Mouse (Mus musculus) hindbrain, embryonic 14.5 days (tissue): ENCODE data around the gene Col6a6. TPM values are rescaled to one million over a fixed set of nuclear protein-coding genes. Genes with fewer than 3 reads are reported as not detected.
A peak's percentile ranks its signal among the peaks of the same experiment; 100 is the strongest.

Experiments used
- ATAC-seq: fragments of 200-750 bp; cut with Nextera tagmentation; 2 replicates; pipeline ENCODE4 v1.8.0; 2017; ENCODE audit warnings: moderate number of reproducible peaks, mild to moderate bottlenecking, moderate TSS enrichment, moderate library complexity; ENCODE audit not compliant: low FRiP score
- DNase-seq: peaks from one replicate; pipeline ENCODE4 v3.0.0-alpha.2; 2015; ENCODE audit warnings: low spot score
- H3K27ac ChIP-seq: fragments of 300-500 bp; sonication (generic); 2 replicates; pipeline ENCODE4 v1.5.1; 2014; ENCODE audit warnings: mild to moderate bottlenecking, moderate library complexity
- H3K27me3 ChIP-seq: fragments of 300-500 bp; sonication (generic); 2 replicates; pipeline ENCODE4 v1.6.1; 2014; ENCODE audit warnings: mild to moderate bottlenecking, low read length, mixed read lengths; ENCODE audit not compliant: control insufficient read depth, insufficient read depth
- H3K36me3 ChIP-seq: fragments of 300-500 bp; sonication (generic); replicated peaks from 2 replicates; pipeline ENCODE4 v1.6.1; 2014; ENCODE audit not compliant: control insufficient read depth, insufficient read depth
- H3K4me1 ChIP-seq: fragments of 300-500 bp; sonication (generic); replicated peaks from 2 replicates; pipeline ENCODE4 v1.6.1; 2014; ENCODE audit warnings: antibody characterized with exemption, low read length, mixed read lengths; ENCODE audit not compliant: control insufficient read depth, insufficient read depth
- H3K4me2 ChIP-seq: fragments of 300-500 bp; sonication (generic); replicated peaks from 2 replicates; pipeline ENCODE4 v1.6.1; 2014; ENCODE audit warnings: mild to moderate bottlenecking, moderate library complexity
- H3K4me3 ChIP-seq: fragments of 300-500 bp; sonication (generic); replicated peaks from 2 replicates; pipeline ENCODE4 v1.5.1; 2014; ENCODE audit warnings: mild to moderate bottlenecking, low read length
- H3K9ac ChIP-seq: fragments of 300-500 bp; sonication (generic); 2 replicates; pipeline ENCODE4 v1.6.1; 2014
- H3K9me3 ChIP-seq: fragments of 300-500 bp; sonication (generic); 2 replicates; pipeline ENCODE4 v1.6.1; 2016; ENCODE audit warnings: low read length; ENCODE audit not compliant: control insufficient read depth
- WGBS: fragments of 180-500 bp; shearing (Covaris S2); extraction: QIAGEN DNeasy Blood & Tissue Kit; methylation state at CpG from one replicate; pipeline ENCODE4 v1.1.7; 2014; 5-methylcytosine and 5-hydroxymethylcytosine counted together
- polyA plus RNA-seq: library from polyadenylated mRNA; unstranded; fragments of >200 nt; fragmentation: Nextera tagmentation; extraction: Ambion mirVana; gene quantifications from 2 replicates; pipeline ENCODE4 v1.2.1, GENCODE M21; 2014

Col6a6 gene
- 0.11 and 0.17 TPM in 2 replicates for polyA plus RNA-seq

DNA sequence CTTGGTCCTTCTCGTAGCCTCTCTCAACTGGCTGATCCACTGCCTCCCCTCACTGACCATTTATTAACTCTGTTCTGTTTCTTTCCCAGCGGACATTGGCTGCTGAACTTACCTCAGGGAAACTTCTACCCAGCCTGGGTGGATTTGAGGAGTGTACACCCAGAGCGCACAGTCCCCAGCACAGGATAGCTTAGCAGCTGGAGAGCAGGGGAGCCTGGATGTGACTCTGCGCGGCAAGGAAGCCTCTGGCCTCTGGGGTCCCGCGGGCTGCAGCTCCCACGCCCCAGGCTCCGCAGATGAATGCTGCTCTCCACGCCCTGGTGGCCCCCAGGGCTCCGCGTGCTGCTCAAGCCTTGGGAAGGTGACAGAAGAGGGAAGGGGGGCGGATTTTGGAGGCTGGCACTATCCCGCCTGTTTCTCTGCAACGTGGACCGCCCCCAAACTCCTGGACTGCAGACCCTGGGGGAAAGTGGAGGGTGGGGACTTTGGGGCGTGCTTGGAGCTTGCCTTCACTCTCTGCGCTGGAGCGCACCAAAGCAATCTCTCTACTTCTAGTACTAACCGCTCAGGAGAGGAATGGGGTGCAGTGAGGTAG is at the start of gene Col6a6:
Gene Col6a6 (minus strand): TSS at position 370 of the 595 bp plus-strand sequence.
- Histone ChIP-seq H3K9ac (no peak within 1 kb of the TSS), H3K4me3 (no peak within 1 kb of the TSS), H3K4me2 (peak within 1 kb of the TSS; percentile 28), H3K9me3 (no peaks in the 10 kb centered on the region), H3K27ac (no peak within 1 kb of the TSS), H3K27me3 (no peaks in the 10 kb centered on the region; the same call in 1 of the 2 replicates), H3K4me1 (0 out of 2 replicates have a peak, but pooled peaks cover 9% of the 10 kb centered on the region), H3K36me3 (no peaks in the 10 kb centered on the region)
- WGBS, result 17% methylated on average over 20 of the region's 20 CpGs
- no peak for ATAC-seq
- no peak for DNase-seq

- H3K9ac ChIP-seq, result no peak overlapping the region
- WGBS, result 91% methylated on average over 4 of the region's 4 CpGs
- no peaks in the 10 kb centered on the region for H3K27me3 ChIP-seq
- no peaks in the 10 kb centered on the region for H3K36me3 ChIP-seq
- ATAC-seq (no peak), DNase-seq (no peak)
- H3K4me1 ChIP-seq, result no peaks in the 10 kb centered on the region
- H3K4me2 ChIP-seq, result no peak overlapping the region
- H3K4me3 ChIP-seq, result no peak overlapping the region
- no peak overlapping the region for H3K27ac ChIP-seq
- no peaks in the 10 kb centered on the region for H3K9me3 ChIP-seq
Observed at GRCm38 (mm10) chr9:105876124-105876523, 48.2 kb upstream of the Col6a6 start.

GRCm38 (mm10) chr9:105871643-105872042 is 43.7 kb upstream of the Col6a6 start:
- Histone ChIP-seq H3K27me3 (no peaks in the 10 kb centered on the region), H3K27ac (no peak overlapping the region), H3K4me3 (no peak overlapping the region), H3K4me2 (no peak overlapping the region), H3K4me1 (no peaks in the 10 kb centered on the region), H3K9ac (no peak overlapping the region), H3K9me3 (no peaks in the 10 kb centered on the region), H3K36me3 (no peaks in the 10 kb centered on the region)
- ATAC-seq, result no peak
- WGBS, result 80% methylated on average over 14 of the region's 14 CpGs
- no peak for DNase-seq

DNA sequence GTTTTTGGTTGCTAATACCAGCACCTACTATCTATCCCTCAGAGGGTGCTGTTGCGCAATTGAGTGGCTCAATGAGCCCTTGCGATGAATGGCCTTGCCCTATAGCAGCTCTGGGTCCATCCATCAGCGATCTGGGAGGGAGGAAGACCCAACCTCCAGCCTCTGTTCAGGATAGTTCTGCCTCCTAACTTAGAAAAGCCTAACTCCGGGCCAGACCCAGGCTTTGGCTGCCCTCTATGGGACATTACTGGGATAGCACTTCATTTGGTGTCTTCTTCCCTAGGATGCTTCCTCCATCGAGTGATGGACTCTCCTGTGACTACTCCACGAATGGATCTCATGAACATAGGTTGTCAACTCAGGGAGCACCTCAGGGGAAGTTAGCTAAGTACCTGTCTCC is 29.8 kb upstream of the Col6a6 start:
- 12% methylated on average over 6 of the region's 6 CpGs for WGBS
- H3K4me2 ChIP-seq, result no peak overlapping the region

DNA sequence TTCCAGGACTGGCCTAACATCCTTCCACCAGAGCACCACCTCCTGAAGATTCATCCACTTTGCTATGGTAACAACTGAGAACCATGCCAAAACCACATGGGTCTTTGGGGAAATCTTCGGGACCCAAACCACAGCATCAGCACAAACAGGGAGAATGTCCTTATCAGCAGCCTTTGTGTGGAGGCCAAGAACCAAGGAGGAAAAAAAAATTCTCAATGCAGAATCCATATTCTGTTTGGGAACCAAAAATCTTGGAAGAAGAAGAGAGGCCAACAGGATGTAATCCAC is 24.8 kb upstream of the Col6a6 start:
- Histone ChIP-seq H3K36me3 (no peaks in the 10 kb centered on the region), H3K9me3 (no peaks in the 10 kb centered on the region), H3K27me3 (no peaks in the 10 kb centered on the region), H3K27ac (no peak overlapping the region), H3K4me3 (no peak overlapping the region), H3K4me2 (no peak overlapping the region), H3K9ac (no peak overlapping the region), H3K4me1 (no peaks in the 10 kb centered on the region)
- DNase-seq (no peak), ATAC-seq (no peak)
- 84% methylated on average over 1 of the region's 1 CpGs for WGBS

More for the DNA sequence above, 29.8 kb upstream of the Col6a6 start:
- no peaks in the 10 kb centered on the region for H3K27me3 ChIP-seq
- no peaks in the 10 kb centered on the region for H3K9me3 ChIP-seq
- no peak overlapping the region for H3K9ac ChIP-seq
- no peak overlapping the region for H3K27ac ChIP-seq
- DNase-seq (peak; percentile 88), ATAC-seq (peak; percentile 57; the same call in 1 of the 2 replicates)
- no peaks in the 10 kb centered on the region for H3K36me3 ChIP-seq
- H3K4me3 ChIP-seq, result no peak overlapping the region
- no peaks in the 10 kb centered on the region for H3K4me1 ChIP-seq

GRCm38 (mm10) chr9:105852015-105852777 is 24.2 kb upstream of the Col6a6 start:
- no peaks in the 10 kb centered on the region for H3K27me3 ChIP-seq
- H3K4me2 ChIP-seq, result no peak overlapping the region
- no peak overlapping the region for H3K4me3 ChIP-seq
- no peak overlapping the region for H3K9ac ChIP-seq
- no peak overlapping the region for H3K27ac ChIP-seq
- 89% methylated on average over 14 of the region's 14 CpGs for WGBS
- H3K4me1 ChIP-seq, result no peaks in the 10 kb centered on the region
- H3K36me3 ChIP-seq, result no peaks in the 10 kb centered on the region
- no peak for ATAC-seq
- no peak for DNase-seq
- H3K9me3 ChIP-seq, result no peaks in the 10 kb centered on the region

DNA sequence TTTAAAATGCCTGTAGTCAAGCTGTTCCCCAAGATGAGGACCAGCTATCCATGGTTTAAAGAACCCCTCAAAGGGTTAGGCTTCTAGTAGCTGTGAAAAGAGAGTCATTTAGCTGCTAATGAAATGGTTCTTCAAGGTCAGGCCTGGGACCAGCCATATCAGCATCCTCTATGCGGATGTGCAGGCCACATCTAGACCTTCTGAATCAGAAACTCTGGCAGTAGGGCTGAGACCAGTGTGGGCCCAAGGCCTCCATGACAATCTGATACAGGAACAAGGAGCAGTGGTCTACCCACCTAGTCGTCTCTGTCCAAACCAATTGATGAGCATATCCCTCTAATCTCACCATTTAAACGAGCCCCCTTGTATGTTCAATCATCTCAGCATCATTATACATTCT is 23.1 kb upstream of the Col6a6 start:
- WGBS, result 86% methylated on average over 3 of the region's 3 CpGs
- H3K27ac ChIP-seq, result no peak overlapping the region
- H3K36me3 ChIP-seq, result no peaks in the 10 kb centered on the region
- H3K4me3 ChIP-seq, result no peak overlapping the region
- ATAC-seq, result no peak
- no peaks in the 10 kb centered on the region for H3K4me1 ChIP-seq
- H3K27me3 ChIP-seq, result no peaks in the 10 kb centered on the region
- H3K9me3 ChIP-seq, result no peaks in the 10 kb centered on the region
- no peak overlapping the region for H3K4me2 ChIP-seq
- no peak overlapping the region for H3K9ac ChIP-seq
- DNase-seq, result no peak

GRCm38 (mm10) chr9:105848396-105848795 is 20.4 kb upstream of the Col6a6 start:
- DNase-seq (no peak), ATAC-seq (no peak)
- Histone ChIP-seq H3K27me3 (no peaks in the 10 kb centered on the region), H3K27ac (no peak overlapping the region), H3K9ac (no peak overlapping the region), H3K4me1 (no peaks in the 10 kb centered on the region), H3K9me3 (no peaks in the 10 kb centered on the region), H3K4me2 (no peak overlapping the region), H3K4me3 (no peak overlapping the region), H3K36me3 (no peaks in the 10 kb centered on the region)
- WGBS, result 81% methylated on average over 4 of the region's 4 CpGs

DNA sequence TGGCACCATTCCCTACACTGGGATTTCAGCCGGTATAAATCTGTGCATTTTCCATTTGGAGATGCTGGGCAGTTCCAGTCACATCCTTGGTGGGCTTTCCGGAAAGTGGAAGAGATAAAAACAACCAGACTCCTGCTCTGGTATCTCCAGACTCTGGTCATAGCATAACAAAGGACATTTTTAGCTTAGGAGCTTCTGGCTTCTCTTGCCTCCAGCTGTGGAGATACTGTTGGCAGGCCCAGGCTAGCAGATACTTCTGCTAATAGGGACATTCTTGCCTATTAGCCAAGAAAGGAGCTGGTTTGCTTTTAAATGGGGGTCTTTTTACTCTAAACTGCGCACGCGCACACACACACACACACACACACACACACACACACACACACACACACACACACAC is 19.3 kb upstream of the Col6a6 start:
- WGBS, result 91% methylated on average over 5 of the region's 5 CpGs
- Histone ChIP-seq H3K27ac (no peak overlapping the region), H3K4me1 (no peaks in the 10 kb centered on the region), H3K9ac (no peak overlapping the region), H3K4me3 (no peak overlapping the region), H3K36me3 (no peaks in the 10 kb centered on the region), H3K9me3 (no peaks in the 10 kb centered on the region), H3K27me3 (no peaks in the 10 kb centered on the region), H3K4me2 (no peak overlapping the region)
- DNase-seq (no peak), ATAC-seq (no peak)
